Mouse (Mus musculus): Measurements from ENCODE around the gene Aqp7.

- no peak for TF ChIP-seq CTCF (IDR thresholded peaks at IDR 0.05; ENCODE audit: extremely low read depth, insufficient read length, insufficient replicate concordance, low read depth, low read length)
- TF ChIP-seq POLR2A (IDR thresholded peaks at IDR 0.05; ENCODE audit: low read depth, low read length): no peak
Observed at GRCm38 (mm10) chr4:41086947-41087346, 39.0 kb upstream of the Aqp7 start.
